Mouse (Mus musculus): ENCODE data around the gene B3galt4. TPM values are rescaled to one million over a fixed set of nuclear protein-coding genes. Genes with fewer than 3 reads are reported as not detected.

Gene B3galt4
- total RNA-seq, 1 experiment from 2014 or later, result 3.2 TPM

- DNase-seq, result peak; percentile 90
These were observed 30.8 kb downstream of the B3galt4 start for GRCm38 (mm10) chr17:33920282-33921097.

- DNase-seq, result peak; percentile 93
These were observed 31.7 kb downstream of the B3galt4 start for GRCm38 (mm10) chr17:33919351-33920281.

DNA sequence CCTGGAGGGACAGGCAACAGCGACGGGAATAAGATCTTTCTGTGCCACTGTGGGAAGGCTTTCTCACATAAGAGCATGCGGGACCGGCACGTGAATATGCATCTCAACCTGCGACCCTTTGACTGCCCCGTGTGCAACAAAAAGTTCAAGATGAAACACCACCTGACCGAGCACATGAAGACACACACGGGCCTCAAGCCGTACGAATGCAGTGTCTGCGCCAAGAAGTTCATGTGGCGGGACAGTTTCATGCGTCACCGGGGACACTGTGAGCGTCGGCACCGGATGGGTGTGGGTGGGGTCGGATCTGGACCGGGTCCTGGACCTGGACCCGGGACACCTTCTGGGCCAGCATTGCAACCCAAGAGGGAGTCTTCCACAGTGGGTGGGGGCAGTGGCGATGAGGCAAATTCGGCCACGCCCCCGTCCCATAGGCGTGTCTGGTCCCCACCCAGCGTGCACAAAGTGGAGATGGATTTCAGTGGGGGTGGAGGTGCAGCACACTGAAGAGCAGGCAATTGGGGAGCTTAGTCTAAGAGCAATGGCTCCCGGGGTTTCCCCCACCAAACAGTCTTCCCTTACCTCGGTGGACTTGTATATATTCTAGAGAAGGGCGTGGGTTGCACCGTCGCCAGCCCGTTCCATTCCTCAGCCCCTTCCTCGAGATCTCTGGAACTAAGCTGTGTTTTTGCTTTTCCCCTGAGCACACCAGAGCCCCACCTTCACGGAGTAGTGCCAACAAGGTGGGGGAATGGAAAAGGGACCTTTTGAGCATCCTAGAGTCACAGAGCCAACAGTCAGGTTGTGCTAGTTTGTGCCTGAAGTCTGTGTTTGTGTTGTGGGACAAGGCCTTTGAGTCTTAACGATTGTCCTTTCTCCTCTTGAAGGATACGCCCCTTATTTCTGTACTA lies 32.7 kb downstream of the B3galt4 start:
- DNase-seq, result peak; percentile 40

GRCm38 (mm10) chr17:33917656-33918292 lies 33.5 kb downstream of the B3galt4 start:
- DNase-seq, result no peak

- peak; percentile 53 for DNase-seq
These were observed 34.2 kb downstream of the B3galt4 start for GRCm38 (mm10) chr17:33916847-33917655.

DNA sequence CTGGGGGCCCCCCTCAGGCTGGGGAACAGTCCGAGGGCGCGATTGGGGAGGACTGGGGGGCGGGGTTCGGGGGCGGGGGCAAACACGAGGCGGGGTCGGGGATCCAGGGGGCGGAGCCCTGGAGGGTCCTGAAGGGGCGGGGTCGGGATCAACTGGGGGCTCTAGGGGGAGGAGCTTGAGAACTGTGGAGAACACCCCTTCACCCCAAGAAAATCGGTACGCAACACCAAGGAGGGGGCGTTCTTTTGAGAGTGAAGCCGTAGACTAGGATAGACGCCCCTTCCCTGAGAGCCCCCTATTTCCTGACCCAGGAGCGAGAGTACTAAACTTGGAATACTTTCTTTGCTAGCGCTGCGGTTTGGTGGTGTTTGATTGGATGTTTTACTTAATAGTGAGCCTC lies 35.0 kb downstream of the B3galt4 start:
- no peak for DNase-seq

DNA sequence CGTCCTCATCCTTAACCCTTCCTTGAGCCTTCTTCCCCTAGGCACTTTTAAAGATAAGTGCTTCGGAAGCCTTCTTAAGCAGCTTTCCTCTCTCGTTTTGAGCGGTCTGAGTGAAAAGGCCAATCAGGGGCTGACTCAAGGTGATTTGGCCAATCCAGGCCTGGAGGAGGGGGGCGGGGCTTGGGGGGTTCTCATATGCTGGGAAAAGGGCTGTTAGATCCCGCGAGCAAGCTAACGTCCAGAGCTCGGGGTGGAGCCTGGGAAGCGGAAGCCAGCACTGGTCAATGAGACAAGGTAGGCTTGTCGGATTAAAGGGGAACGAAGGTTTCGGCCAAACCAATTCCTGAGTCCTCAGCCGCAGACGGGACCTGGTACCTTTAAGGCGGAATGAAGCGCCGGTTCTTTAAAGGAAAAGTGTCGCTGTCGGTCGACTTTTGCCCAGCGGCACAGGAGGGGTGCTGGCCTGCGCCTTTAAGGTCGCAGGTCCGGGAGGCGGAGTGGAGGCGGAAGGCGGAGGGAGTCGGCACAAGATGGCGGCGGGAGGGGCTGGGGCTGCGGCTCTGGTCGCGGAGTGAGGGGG lies 35.5 kb downstream of the B3galt4 start, which contains the start of the genes Tapbp and Zbtb22:
Gene Tapbp, plus strand, starts transcription at position 229 of the 580 bp plus-strand sequence.
Gene Zbtb22, plus strand, starts transcription at position 234 of the 580 bp plus-strand sequence.
- peak; percentile 98 for DNase-seq

- DNase-seq, result no peak
These were observed 36.3 kb downstream of the B3galt4 start for GRCm38 (mm10) chr17:33914969-33915391.

GRCm38 (mm10) chr17:33913905-33914304 lies 37.4 kb downstream of the B3galt4 start:
- no peak for DNase-seq

- DNase-seq, result no peak
These were observed 38.0 kb downstream of the B3galt4 start for GRCm38 (mm10) chr17:33913264-33913663.

GRCm38 (mm10) chr17:33911813-33912414 lies 39.4 kb downstream of the B3galt4 start:
- DNase-seq, result no peak

DNA sequence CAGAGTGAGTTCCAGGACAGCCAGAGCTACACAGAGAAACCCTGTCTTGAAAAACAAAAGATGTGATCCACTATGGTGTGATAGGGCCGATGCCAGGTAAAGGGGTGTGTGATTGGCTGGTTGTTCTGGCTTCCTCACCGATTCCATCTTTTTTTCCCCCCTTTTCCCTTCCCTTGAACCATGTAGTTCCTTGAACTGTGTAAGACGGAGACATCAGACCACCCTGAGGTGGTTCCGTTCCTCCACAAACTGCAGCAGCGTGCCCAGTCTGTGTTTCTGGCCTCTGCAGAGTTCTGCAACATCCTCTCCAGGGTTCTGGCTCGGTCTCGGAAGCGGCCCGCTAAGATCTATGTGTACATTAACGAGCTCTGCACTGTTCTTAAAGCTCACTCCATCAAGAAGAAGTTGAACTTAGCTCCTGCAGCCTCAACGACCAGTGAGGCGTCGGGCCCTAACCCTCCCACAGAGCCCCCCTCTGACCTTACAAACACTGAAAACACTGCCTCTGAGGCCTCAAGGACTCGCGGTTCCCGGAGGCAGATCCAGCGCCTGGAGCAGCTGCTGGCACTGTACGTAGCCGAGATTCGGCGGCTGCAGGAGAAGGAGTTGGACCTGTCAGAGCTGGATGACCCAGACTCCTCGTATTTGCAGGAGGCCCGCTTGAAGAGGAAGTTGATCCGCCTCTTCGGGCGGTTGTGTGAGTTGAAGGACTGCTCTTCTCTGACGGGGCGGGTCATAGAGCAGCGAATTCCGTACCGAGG lies 40.1 kb downstream of the B3galt4 start:
- no peak for DNase-seq

GRCm38 (mm10) chr17:33910346-33911051 lies 40.8 kb downstream of the B3galt4 start:
- no peak for DNase-seq

DNA sequence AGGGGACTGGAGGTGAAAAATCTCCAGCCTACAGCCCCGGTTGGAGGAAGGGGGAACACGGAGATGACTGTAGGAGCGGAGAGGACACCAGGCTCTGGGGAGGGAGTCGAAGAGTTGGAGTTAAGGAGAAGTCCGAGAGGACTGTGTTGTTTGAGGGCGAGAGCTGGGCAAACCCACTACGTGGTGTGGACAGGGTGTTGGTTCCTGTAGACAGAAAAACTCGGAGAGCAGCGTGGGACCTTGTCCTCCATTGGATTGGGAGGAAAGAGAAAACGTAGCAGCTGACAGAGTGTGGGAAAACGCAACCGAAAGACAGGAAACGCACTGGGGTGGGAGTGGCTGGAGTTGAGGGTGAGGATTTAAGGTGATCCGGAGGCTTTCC lies 41.4 kb downstream of the B3galt4 start:
- DNase-seq, result peak; percentile 77

DNA sequence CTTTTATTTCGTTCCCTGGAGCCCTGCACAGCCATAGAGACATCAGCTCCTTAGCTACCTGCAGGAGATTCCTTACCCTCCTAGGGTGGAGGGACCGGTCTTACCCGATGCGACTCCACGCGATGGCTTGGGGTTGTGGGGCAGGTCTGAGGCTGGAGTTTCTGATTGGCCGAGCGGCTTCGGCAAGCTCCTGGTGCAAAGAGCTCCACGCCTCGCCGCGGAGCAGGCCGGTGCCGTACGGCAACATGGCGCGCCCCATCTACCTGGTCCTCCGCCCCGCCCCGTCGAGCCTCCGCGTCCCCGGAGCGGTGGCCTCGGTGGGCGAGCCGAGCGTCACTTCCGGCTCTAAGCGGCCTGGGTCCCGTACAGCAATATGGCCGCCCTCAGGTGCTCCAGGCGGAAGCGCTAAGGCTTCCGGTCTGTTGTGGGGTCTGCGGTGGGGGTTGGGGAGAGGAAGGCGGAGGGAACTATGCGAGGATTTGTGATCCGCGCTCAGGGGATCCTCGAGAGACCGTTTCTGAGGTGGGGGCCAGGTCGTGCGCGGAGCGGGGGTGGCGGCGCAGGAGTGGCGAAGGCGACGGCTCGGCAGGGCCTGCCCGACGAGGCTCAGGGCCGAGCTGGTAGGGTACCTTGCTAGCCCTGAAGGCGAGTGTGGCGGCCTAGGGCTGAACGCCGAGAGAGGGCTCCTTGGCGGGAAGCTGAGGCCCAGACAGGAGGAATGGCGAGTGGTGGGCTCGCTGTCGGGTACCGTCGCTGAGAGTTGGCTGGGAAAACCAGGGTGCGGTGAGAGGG lies 42.0 kb downstream of the B3galt4 start, which contains the start of gene Daxx:
Gene Daxx, plus strand, starts transcription at position 338 of the 792 bp plus-strand sequence.
- peak; percentile 100 for DNase-seq

DNA sequence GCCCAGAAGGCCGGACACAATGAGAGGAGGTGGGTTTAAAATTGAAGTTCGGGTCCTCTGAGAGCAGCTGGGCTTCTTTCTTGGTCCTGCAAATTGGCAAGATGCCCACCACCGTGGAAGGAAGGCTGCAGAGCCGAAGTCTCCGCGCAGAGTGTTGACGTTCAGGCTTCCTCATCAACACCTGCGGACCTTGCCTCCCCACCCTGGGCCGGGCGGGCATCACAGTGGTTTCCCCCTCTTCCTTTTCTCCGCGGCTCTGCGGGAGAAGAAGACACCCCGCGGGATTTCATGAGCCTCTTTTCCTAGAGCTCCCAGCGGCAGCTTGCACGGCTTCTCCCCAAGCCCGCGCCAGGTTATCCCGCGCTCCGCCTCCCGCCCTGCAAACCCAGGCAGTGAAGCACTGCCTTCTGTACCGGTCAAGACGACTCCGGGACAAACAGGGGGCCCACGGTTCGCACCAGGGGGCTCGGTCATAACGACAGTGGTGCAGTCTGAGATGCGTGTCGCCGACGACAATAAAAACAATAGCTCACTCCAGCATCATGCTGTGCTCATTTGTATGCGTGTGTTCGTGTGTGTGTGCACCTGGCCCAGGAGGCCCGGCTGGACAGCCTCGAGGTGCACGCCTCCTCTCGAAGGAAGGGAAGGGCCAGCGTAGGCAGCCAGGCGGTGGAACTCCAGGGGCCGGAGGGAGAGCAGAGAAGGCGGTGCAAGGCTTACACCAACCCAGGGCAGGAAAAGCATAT lies 42.8 kb downstream of the B3galt4 start:
- DNase-seq, result peak; percentile 55
